Mouse (Mus musculus): Measurements from ENCODE around the gene Akr1e1. TPM values are rescaled to one million over a fixed set of nuclear protein-coding genes. Genes with fewer than 3 reads are reported as not detected.

The Akr1e1 gene
- polyA plus RNA-seq, 1 experiment from 2014 or later: 36.4 TPM

- Histone ChIP-seq H3K4me3 (replicated peaks) (no peak overlapping the region), H3K27ac (replicated peaks) (no peak overlapping the region), H3K9me3 (replicated peaks) (no peaks in the 10 kb centered on the region), H3K36me3 (no peaks in the 10 kb centered on the region), H3K4me1 (no peaks in the 10 kb centered on the region), H3K4me2 (no peak overlapping the region), H3K27me3 (replicated peaks) (no peaks in the 10 kb centered on the region), H3K9ac (replicated peaks) (no peak overlapping the region)
- ATAC-seq (ENCODE audit: low FRiP score): no peak
Measured at GRCm38 (mm10) chr13:4560500-4560899, 48.5 kb downstream of the Akr1e1 start.

- H3K27ac ChIP-seq (replicated peaks): no peak overlapping the region
- no peaks in the 10 kb centered on the region for H3K4me1 ChIP-seq
- H3K27me3 ChIP-seq (replicated peaks): no peaks in the 10 kb centered on the region
- no peak overlapping the region for H3K4me2 ChIP-seq
- H3K9me3 ChIP-seq (replicated peaks): no peaks in the 10 kb centered on the region
- no peak for ATAC-seq (ENCODE audit: low FRiP score)
- WGBS: 76% methylated on average over 1 of the region's 1 CpGs
- H3K36me3 ChIP-seq: no peaks in the 10 kb centered on the region
- no peak overlapping the region for H3K4me3 ChIP-seq (replicated peaks)
- H3K9ac ChIP-seq (replicated peaks): no peak overlapping the region
Measured at GRCm38 (mm10) chr13:4559143-4559542, 49.8 kb downstream of the Akr1e1 start.

Other genes starting within 250 kb of the Akr1e1 start
- not detected in 2 replicates for gene Akr1c6, start 174.9 kb downstream of the Akr1e1 start, polyA plus RNA-seq (2015; fragmentation: Nextera tagmentation; extraction: Ambion mirVana)
- not detected in 2 replicates for gene Akr1c20, start 85.8 kb downstream of the Akr1e1 start, polyA plus RNA-seq (2015; fragmentation: Nextera tagmentation; extraction: Ambion mirVana)
- gene Akr1c21, start 35.1 kb downstream of the Akr1e1 start, polyA plus RNA-seq (2015; fragmentation: Nextera tagmentation; extraction: Ambion mirVana): not detected in 2 replicates

Data from neural tube, embryonic 15.5 days (tissue).